Mouse (Mus musculus) testis, postnatal 14 days (tissue): Measurements from ENCODE around the gene Naa15.
"Not testable (repeated sequence)": the region's sequence is repeated elsewhere in the genome, so short reads cannot be mapped to it uniquely, and the experiment has no call there.

Source experiments
- DNase-seq: peaks from one replicate; pipeline ENCODE4 v3.0.0; 2021; ENCODE audit warnings: low spot score

Gene Naa15

DNA sequence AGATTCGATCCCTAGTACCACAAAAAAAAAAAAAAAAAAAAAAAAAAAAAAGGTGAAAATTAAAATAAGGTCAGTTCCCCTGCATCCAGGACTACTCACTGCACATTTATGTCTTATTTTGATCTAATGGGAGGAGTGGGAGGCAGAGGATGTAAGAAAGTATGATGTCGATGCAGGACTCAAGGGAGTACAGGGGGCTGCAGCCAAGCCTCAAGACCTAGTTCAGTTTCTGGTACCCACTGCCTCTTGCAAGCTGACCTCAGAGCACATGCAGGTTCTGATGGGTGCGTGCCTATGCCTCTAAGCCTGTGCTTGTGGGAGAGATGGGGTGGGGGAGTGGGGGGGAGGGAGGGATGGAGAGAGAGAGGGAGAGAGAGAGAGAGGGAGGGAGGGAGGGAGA lies 20.1 kb upstream of the Naa15 start:
- DNase-seq, result no peak

DNA sequence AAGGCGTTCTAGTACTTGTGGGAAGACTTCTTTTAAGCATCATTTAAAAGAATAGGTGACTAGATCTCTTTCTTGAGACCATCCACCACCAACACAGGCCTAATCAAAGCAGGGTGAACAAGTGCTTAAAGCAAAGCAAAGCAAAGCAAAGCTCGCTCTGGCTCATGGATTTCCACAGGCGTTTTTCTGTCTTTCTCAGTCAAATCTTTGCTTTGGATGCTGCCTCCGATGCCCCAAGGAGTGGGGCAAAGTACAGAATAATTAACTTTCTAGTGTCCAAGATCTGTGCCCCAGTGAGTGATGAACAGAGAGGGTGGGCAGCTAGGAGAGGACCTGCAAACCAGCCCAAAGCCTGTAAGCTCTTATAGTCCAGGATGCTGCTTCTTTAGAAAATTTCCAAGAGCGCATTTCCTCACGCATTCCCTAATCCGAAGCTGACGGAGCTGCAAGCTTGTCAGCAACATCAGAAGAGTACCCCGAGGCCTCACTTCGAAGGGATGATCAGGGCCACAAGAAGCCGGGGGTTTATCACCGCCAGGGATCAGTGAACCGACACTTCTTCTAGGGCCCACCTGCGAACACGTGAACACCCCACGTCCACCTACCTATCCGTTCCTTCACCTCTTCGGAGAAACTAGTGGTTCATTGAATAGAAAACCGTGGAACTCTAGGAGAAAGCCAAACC lies 19.3 kb upstream of the Naa15 start:
- no peak for DNase-seq

DNA sequence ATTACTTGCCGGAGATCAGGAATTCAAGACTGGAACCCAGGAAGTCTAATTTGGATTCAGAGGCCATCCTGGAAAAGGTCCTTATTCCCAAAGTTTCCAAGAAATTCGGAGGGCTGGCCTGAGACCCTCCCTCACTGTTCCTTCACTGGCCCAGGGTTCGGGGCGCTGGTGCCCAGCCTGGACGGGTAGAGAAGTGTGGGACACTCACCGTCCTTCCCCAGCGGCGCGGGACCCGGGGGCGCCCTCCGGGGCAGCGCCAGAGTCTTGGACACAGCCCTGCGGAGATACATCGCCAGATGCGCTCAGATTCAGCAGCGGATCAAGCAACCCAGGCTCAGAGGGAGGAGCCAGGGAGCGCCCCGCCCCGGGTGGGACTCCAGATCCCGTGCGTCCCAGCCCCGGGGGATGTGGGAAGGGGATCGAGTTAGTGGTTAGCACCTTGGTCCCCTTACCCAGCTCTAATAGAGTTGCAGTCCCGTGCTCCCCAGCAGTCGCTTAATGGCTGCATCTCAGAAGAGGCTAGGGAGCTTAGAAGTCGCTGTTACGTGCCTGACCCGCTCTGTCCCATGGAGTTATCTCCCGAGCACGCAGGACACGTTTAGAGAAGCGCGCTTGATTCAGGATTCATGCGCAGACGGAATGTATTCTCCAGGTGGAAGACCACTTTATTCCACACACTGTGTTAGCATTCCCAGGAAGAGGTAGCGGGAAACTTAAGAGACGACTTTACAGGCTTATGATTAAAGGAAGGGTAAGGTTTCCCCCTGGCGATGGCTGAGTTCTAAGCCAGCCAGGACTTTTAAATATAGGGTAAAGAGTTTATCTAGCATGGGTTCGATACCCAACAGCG lies 18.5 kb upstream of the Naa15 start, which contains the start of gene Mgarp:
Gene Mgarp, minus strand, starts transcription at position 520 of the 850 bp plus-strand sequence.
- DNase-seq, result peak; percentile 69

DNA sequence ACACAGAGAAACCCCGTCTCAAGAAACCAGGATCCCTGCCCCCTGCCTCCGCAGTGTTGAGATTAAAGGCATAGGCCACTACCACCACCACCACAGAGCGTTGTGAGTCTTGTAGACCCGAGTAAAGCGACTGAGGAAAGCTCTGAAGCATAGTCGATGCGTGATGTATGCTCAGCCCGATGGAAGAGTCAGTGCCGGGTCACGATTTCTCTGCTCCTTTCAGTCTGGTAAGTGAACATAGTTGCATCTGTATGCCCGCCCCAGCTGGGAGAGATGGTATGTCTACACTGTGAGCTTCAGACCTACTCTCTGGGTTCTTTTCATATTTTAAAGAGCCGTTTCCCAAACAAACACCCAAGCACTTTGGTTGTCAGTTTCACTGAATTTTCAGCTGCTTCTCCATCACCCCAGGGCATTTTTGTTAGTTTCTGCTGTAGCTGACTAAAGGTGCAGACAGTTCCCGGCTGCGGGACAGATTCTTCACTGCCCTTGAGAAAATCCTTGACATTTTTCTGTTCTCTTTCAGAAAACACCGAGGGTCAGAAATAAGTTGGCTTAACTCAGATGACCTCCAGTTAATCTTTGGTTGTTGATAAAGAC lies 17.1 kb upstream of the Naa15 start:
- no peak for DNase-seq

DNA sequence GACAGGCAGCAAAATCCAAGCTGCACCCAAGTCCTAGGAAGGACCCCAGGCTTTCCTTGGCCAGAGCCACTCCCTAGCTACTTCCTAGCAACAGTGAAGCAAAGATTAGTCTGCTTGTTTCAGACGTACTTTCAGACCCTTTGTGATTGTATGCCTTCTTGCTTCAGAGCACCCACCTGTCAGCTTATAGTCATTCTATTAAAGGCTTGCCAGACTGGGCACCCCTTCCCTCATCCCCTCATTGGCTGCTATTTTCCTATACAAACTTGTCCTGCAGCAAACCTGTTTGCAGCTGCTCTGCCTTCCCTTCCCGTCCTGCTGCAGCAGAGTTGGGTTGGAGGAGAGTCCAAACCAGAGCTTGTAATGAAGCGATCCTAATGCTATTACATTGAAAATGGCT lies 16.3 kb upstream of the Naa15 start:
- no peak for DNase-seq

DNA sequence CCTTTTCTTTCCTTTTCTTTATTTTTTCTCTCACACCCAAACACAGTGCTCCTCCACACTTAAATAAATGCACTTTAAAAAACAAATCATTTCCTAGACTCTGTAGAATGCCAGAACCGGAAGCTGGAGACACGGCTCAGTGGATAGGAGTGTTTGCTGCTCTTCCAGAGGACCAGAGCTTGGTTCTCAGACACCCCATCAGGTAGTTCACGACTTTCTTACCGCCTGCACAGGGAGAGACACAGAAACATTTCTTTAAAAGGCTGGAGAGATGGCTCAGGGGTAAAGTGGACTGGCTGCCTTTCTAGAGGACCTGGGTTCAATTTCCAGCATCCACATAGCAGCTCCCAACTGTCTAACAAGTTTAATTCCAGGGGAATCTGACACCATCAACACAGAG lies 15.4 kb upstream of the Naa15 start:
- DNase-seq, result no peak

DNA sequence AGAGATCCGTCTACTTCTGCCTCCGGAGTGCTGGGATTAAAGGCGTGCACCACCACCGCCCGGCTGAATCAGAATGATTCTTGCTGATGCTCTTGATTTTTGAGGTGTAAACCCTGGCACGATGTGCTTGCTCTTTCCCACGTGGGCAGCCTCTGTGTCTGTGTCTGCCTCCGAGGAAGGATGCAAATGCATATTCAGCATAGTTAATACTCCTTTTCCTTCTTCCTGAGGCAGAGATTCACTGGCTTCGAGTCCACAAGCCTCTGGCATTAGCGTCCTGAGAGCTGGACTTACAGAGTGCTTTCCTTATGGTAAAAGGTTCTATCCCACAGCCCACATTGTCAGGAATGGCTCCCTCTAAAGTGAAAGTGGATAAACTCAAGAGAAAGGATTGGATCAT lies 14.3 kb upstream of the Naa15 start:
- DNase-seq, result no peak

DNA sequence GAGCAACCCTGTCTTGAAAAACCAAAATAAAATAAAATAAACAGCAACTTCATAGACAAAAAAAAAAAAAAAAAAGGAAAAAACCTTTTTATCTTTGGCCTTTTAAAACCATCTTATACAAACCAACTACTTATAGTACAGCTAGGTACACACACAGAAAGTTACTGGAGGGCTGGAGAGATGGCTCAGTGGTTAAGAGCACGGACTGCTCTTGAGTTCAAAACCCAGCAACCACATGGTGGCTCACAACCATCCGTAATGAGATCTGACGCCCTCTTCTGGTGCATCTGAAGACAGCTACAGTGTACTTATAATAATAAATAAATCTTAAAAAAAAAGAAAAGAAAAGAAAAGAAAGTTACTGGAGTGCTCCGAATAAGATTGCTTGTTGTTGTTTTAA lies 12.9 kb upstream of the Naa15 start:
- not testable (repeated sequence) for DNase-seq

DNA sequence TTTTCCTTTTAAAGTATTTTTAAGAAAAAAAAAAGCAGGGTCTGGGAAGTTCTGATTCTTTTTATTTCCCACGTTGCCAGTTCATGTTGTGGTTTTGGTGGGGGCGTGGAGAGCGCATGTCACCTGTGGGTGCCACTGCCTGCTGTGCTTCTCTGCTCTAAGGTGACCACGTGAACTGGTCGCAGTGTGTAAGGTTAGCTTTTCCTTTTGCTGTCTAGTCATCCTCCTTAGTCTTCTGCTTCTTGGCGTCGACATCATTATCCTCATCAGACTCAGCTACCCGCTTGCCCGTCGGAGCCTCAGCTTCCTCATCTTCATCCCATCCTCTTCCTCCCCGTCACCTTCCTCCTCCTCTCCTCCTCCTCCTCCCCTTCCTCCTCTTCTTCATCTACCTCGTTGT lies 12.3 kb upstream of the Naa15 start:
- DNase-seq, result no peak

DNA sequence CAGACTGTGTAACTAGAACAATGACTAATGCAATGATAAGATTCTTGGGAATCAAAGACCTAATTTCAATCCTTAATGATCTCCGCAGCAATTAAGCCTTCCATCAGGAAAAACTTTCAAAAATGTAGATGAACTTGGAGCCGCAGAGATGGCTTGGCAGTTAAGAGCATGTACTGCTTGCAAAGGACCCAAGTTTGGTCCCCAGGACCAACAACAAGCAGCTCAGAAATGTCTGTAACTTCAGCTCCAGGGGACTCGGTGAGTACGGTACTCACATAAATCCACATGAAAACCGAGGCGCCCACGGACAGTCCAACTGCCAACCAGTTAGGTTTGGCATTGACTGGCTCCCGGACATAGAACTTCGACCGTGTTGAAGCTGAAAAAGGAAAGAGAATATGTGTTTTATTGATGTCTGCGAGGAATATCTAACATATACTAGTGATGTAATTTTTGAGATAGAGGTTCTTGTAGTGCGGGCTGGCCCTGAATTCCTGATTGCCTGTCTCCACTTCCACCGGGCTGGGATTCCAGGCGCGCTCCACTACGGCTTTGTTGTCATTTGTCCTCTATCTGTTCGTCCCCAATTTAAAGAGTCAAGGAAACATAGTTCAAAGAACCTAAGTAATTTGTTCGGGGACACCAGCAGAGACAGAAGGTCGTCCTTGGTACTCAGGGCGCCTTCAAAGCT lies 6.9 kb upstream of the Naa15 start:
- no peak for DNase-seq

DNA sequence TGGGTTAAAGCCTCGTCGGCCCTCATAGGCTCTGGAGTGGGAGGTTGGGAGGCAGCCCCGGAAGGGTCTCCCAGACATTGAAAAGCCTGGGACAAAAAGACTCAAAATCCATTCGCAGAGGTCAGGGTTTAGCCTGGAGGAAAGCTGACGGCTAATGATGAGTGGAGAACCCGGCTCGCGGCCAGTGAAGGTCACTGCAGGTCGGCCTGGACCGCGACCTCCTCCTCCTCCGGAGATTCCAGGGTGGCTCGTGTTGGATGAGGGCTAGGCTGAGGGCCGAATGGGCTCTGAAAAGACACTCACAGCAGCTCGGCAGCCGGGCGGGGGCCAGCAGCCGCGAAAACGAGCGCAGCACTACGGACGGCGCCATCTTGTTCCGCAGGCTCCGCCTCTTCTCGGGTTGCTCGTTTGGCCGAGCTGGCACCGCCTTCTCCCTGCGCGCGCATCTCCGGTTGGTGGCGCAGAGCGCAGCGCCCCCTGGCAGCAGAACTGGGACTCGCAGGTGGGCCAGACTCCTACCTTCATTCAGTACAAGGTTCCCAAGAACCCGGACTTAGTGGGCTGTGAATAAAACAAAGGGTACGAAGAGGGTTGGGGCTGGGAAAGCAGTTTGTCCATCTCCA lies 6.3 kb upstream of the Naa15 start, which contains the start of gene Ndufc1:
Gene Ndufc1, minus strand, starts transcription at position 428 of the 623 bp plus-strand sequence.
- DNase-seq, result peak; percentile 95

DNA sequence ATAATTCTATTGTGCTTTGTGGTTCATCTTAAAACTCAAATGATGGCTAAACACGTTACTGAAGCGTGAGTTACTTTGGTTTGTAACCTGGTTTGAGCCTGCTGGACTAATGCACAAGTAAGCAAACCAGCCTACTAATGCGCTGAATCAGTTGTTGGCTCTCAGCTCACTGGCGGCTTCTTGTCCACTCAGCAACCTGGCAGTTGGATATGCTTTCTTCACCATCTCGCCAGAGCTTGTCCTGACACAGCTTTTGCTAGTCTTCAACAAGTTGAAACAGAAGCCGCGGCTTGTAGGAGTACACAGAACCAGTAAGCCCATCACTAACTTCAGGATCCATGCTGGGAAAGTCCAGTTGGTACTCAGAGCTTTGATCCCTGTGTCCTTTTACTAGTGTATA lies 2.5 kb upstream of the Naa15 start:
- DNase-seq, result no peak

DNA sequence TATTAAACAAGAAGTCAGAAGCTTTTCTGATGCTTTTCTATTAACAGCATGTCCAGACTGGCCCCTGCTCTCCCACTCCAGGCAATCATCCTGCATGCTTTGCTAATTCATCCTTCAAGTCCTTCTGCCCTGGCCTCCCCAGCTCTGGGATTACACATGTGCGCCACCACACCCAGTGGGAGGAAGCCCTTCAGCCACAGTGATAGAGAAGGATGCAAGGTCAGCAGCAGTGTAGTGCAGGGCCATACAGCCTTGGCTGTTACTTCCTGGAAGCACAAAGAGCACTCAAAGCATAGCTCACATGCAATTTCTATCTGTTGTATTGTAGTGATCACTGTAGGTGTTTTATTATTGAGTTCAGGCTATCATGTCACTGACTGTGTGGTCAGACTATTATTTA lies 1.7 kb upstream of the Naa15 start:
- DNase-seq, result peak; percentile 50

DNA sequence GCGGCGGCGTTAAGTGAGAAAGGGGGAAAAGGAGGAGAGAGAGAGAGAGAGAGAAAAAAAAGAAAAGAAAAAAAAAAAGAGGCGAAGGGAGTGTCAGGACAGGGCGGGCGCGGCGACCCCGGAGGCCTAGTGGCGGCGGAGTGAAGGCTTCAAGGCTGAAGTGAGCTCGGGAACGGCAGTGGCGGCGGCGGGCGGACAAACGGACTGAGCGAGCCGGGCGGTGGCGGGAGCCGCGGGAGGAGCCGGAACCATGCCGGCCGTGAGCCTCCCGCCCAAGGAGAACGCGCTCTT lies 1.1 kb downstream of the Naa15 start:
- DNase-seq, result no peak

DNA sequence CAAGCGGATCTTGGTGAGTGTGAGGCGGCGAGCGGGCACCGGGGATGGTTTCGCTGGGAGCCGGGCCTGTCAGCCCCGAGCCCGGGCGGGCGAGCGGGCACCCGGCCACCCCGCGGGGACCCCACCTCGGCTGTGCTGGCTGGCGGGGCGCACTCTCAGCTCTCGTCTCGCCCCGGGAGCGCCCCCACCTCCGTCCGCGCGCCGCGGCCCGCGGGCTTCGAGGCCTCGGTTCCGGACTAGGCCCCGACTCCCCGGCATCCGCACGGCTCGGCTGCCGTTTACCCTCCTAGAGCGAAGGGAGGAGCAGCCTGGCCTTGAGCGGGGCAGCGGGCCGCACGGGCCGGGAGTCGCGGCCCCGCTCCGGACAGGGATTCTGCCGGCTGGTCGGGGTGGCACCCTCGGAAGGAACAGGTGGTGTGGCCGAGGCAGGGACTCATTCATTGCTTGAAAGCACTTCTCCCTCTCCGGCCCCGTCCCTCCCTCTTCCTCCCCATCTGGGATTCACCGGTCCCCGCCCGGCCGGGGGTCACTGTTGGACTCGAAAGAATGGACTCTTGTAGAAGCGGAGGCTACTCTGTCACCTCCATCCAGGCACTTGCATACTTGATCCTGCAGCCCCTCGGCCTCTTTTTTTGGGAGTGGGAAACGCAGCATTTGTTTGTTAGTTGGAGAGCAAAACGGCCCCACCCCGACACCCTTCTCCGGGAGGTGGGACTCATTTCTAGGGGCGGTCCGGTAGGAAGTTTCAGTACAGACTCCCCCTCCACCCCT lies 1.6 kb downstream of the Naa15 start:
- DNase-seq, result peak; percentile 74

DNA sequence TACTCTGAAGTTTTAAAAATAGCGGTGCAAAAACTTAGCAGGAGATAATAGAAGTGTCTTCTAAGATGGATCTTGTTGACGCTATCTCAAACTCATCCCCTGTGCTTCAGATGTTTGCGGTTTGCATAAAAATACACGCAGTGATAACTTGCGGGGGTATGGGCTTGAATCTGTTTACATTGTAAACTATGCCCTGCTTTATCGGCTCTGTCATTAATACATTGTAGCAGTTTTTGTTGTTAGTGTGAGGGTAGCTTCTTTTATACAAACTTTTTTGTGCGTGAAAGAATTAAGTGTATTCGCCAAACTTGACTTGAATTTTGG lies 2.1 kb downstream of the Naa15 start:
- DNase-seq, result peak; percentile 65

DNA sequence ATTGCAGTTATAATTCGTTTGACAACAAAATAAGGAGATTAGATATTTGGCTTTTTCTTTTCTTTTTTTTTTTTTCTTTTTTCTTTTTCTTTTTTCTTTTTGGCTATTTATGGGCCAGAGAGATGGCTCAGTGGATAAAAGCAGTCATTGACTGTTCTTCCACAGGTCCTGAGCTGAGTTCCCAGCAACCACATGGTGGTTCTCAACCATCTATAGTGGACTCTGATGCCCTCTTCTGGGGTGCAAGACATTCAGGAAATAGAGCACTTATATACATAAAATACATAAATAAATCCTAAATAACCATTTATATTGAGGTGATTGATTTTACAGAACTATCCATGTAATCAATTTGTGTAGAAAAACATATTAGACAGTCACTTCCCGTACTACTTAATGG lies 2.5 kb downstream of the Naa15 start:
- no peak for DNase-seq

DNA sequence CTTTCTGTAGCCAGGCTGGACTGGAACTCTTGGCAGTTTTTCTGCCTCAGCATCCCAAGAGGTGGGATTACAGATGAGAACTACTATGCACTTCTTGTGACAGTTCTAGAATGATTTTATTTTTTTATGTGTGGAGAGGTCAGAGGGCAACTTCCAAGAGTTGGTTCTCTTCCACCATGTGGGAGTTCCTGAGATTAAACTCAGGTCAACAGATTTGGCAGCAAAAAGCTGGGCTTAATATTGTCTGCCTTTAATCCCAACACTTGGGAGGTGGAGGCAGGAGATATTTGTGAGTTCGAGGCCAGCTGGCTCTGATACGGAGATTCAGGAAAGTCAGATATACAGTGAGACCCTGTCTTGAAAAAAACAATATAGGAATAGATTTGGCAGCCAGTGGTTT lies 3.0 kb downstream of the Naa15 start:
- no peak for DNase-seq

DNA sequence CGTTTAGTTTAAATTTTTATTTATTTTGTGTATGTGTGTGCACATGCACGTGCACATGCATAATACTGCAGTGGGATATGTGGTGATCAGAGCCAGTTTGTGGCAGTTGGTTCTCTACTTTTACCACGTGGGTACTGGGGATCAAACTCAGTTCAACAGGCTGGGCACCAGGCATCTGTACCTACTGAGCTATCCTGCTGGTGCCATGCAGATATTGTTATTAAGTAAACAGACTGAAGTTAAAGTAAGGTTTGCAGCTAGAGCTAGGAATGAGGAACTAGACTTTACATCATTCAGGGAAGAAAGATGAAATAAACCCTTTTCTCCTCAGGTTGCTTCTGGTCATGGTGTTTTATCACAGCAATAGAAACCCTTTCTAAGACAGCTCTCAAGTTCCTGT lies 7.0 kb downstream of the Naa15 start:
- no peak for DNase-seq

DNA sequence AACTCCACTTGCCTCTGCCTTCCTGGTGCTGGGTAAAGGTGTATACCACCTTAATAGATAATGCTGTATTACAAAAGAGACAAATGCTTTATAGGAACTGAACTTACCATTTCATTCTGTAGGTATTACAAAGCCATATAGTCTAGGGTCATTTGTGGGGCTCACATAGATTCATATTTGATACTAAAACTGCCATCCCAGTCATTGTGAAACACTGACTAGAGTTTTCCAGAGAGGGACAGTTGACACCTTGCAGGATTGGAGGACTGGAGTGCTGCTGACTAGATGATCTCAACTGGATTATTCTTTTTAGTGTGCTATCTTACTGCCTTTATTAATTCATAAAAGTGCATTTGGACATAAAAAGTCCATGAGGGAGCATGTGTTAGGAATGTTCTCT lies 10.4 kb downstream of the Naa15 start:
- DNase-seq, result no peak

DNA sequence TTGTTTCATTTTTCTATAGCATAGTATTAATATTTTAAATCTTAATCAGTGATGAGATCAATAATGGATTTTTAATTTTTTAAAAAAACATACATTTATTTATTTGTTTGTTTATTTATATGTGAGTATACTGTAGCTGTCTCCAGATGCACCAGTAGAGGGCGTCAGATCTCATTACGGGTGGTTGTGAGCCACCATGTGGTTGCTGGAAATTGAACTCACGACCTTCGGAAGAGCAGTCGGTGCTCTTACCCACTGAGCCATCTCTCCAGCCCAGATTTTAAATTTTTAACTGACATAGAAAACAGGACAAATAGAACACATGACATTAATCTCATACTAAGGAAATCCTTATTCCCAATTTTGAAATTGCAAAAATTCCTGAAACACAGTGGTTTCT lies 19.4 kb downstream of the Naa15 start:
- DNase-seq, result not testable (repeated sequence)
